Mouse (Mus musculus) spleen, adult 2 months (tissue): ENCODE measurements around the gene Ros1. TPM values are rescaled to one million over a fixed set of nuclear protein-coding genes. Genes with fewer than 3 reads are reported as not detected.

Experiments used
- DNase-seq, 2 experiments: peaks; one replicate each; pipeline versions ENCODE4 v3.0.0 to v3.0.0-alpha.2; 2012 to 2021; ENCODE audit warnings: low spot score in 2 of 2, low read depth in 1 of 2
- H3K27ac ChIP-seq: fragments of 200-500 bp; 2 replicates; pipeline ENCODE4 v1.5.1; 2012; ENCODE audit warnings: low read length, inconsistent platforms; ENCODE audit not compliant: insufficient read depth
- H3K27me3 ChIP-seq: fragments of 200-500 bp; 2 replicates; pipeline ENCODE4 v1.6.1; 2012; ENCODE audit warnings: mild to moderate bottlenecking, moderate library complexity, low read length, inconsistent platforms; ENCODE audit not compliant: control insufficient read depth, insufficient read depth
- H3K36me3 ChIP-seq: fragments of 200-500 bp; 2 replicates; pipeline ENCODE4 v1.6.1; 2012; ENCODE audit warnings: mild to moderate bottlenecking, low read length, inconsistent platforms; ENCODE audit not compliant: control insufficient read depth, insufficient read depth
- H3K4me1 ChIP-seq: fragments of 200-500 bp; 2 replicates; pipeline ENCODE4 v1.6.1; 2011; ENCODE audit warnings: inconsistent platforms; ENCODE audit not compliant: control insufficient read depth, insufficient read depth, insufficient read length
- H3K4me3 ChIP-seq: fragments of 200-500 bp; 2 replicates; pipeline ENCODE4 v1.5.1; 2011; ENCODE audit warnings: mild to moderate bottlenecking, inconsistent platforms; ENCODE audit not compliant: insufficient read depth, insufficient read length; ENCODE audit errors: extremely low read depth
- CTCF ChIP-seq: fragments of 200-500 bp; IDR thresholded peaks from 2 replicates; pipeline ENCODE4 v1.5.1; 2011; ENCODE audit warnings: mild to moderate bottlenecking, inconsistent platforms; ENCODE audit not compliant: insufficient read depth, insufficient read length, insufficient replicate concordance; ENCODE audit errors: extremely low read depth
- POLR2A ChIP-seq: fragments of 200-500 bp; IDR thresholded peaks from 2 replicates; pipeline ENCODE4 v1.6.1; 2011; ENCODE audit warnings: low read depth, low read length, inconsistent platforms
- WGBS: fragments of 180-500 bp; shearing (Covaris S2); methylation state at CpG from one replicate; pipeline ENCODE4 v1.1.7; 2018; 5-methylcytosine and 5-hydroxymethylcytosine counted together
- polyA plus RNA-seq: library from polyadenylated mRNA; depleted of rRNA; stranded (reverse); fragments of >200 nt; gene quantifications from 2 replicates; pipeline ENCODE4 v1.2.3, GENCODE M21; 2012

Gene Ros1
- polyA plus RNA-seq, 1 experiment = not detected

DNA sequence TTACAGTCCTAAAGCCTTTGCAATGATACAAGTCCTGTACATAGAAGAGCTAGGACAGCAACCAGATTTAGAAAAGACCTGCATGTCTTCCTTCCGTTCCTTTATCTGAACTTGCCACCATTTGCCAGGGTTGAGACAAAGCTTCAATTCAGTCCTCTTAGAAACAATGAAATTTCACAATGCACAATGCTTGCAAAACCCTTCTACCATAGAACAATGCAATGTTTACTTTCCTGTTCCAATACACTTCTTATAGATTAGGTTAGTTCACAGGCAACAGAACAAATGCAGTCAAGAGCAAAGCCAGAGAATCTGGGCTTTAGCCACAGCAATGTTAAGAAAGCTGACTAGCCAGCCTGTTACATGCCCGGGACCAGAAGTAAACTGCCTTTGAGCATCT lies 9.0 kb upstream of the Ros1 start:
- H3K4me3 ChIP-seq = no peak overlapping the region
- H3K27me3 ChIP-seq = no peaks in the 10 kb centered on the region
- DNase-seq = no peak
- TF ChIP-seq POLR2A = no peak
- TF ChIP-seq CTCF = no peak
- no peaks in the 10 kb centered on the region for H3K4me1 ChIP-seq
- 82% methylated on average over 2 of the region's 2 CpGs for WGBS
- no peaks in the 10 kb centered on the region for H3K36me3 ChIP-seq
- no peak overlapping the region for H3K27ac ChIP-seq

GRCm38 (mm10) chr10:52185900-52186299 lies 9.1 kb downstream of the Ros1 start:
- no peaks in the 10 kb centered on the region for H3K36me3 ChIP-seq
- H3K27me3 ChIP-seq = no peaks in the 10 kb centered on the region
- no peak overlapping the region for H3K4me3 ChIP-seq
- DNase-seq = no peak
- H3K4me1 ChIP-seq = no peaks in the 10 kb centered on the region
- WGBS = 80% methylated on average over 4 of the region's 4 CpGs
- H3K27ac ChIP-seq = no peak overlapping the region
- TF ChIP-seq POLR2A = no peak
- TF ChIP-seq CTCF = no peak

DNA sequence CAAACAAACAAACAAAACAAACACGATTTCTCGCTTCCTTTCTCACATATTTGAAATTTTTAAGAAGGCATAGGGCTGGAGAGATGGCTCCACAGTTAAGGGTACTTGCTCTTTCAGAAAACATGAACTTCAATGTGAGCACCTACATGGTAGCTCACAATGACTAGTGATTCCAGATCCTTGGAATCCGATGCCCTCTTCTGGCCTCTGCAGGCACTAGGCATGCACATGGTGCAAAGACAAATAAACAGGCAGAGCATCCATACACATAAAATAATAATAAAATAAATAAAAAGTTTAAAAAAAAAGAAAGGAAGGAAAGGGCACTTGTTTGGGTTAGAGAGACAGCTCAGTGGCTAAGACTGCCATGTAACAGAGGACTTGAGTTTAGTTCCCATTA lies 12.2 kb downstream of the Ros1 start:
- TF ChIP-seq POLR2A = no peak
- TF ChIP-seq CTCF = no peak
- DNase-seq = no peak
- Histone ChIP-seq H3K36me3 (no peaks in the 10 kb centered on the region), H3K4me1 (no peaks in the 10 kb centered on the region), H3K27me3 (no peaks in the 10 kb centered on the region), H3K4me3 (no peak overlapping the region), H3K27ac (no peak overlapping the region)
- 89% methylated on average over 3 of the region's 3 CpGs for WGBS

- Histone ChIP-seq H3K27ac (no peak overlapping the region), H3K27me3 (no peaks in the 10 kb centered on the region), H3K36me3 (no peaks in the 10 kb centered on the region), H3K4me3 (no peak overlapping the region), H3K4me1 (no peaks in the 10 kb centered on the region)
- WGBS = 86% methylated on average over 4 of the region's 4 CpGs
- DNase-seq = no peak
- TF ChIP-seq POLR2A (no peak), CTCF (no peak)
Observed at GRCm38 (mm10) chr10:52174376-52174775, 20.7 kb downstream of the Ros1 start.

DNA sequence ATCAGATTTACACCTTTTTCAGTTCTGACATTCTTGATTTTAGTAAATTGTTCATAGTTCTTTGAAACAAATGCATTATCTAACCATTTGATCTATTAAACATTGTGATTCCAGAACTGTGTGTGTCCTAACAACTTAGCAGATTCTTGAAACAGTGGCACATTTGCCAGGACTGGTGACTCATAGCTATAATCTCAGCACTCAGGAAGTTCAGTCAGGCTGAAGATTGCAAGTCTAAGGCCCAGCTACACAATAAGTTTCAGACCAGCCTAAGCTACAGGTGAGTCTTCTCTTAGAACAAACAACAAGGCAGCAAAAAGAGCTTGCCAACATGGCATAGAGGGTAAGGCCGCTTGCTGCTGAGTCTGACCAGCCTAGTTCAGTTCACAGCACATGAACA lies 24.6 kb downstream of the Ros1 start:
- Histone ChIP-seq H3K27me3 (no peaks in the 10 kb centered on the region), H3K4me3 (no peak overlapping the region), H3K4me1 (no peaks in the 10 kb centered on the region), H3K27ac (no peak overlapping the region), H3K36me3 (no peaks in the 10 kb centered on the region)
- no peak for TF ChIP-seq CTCF
- TF ChIP-seq POLR2A = no peak
- 95% methylated on average over 1 of the region's 1 CpGs for WGBS
- DNase-seq = no peak

- no peaks in the 10 kb centered on the region for H3K27me3 ChIP-seq
- TF ChIP-seq POLR2A (no peak), CTCF (no peak)
- WGBS = 78% methylated on average over 5 of the region's 5 CpGs
- H3K4me3 ChIP-seq = no peak overlapping the region
- H3K27ac ChIP-seq = no peak overlapping the region
- H3K4me1 ChIP-seq = no peaks in the 10 kb centered on the region
- no peak for DNase-seq
- no peaks in the 10 kb centered on the region for H3K36me3 ChIP-seq
Observed at GRCm38 (mm10) chr10:52169841-52170240, 25.2 kb downstream of the Ros1 start.

DNA sequence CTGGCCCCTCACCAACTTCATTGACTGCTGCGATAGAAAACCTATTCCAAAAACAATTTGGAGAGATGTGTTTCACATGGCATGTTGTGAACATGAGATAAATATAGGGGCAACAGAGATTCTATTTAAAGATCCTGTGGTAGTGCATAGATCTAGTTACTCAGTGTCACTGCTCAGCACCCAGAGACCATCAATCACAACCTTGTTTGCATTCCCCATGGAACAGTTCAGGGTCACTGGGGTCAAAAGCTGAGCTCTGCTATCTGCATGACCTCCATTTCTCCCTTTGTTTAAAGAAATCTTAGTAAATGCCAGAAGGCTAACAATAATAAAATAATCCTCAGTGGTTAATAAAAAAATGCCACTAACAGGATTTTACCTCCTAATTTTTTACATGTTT lies 29.7 kb downstream of the Ros1 start:
- TF ChIP-seq POLR2A = no peak
- no peak for TF ChIP-seq CTCF
- Histone ChIP-seq H3K4me3 (no peak overlapping the region), H3K4me1 (no peaks in the 10 kb centered on the region), H3K27me3 (no peaks in the 10 kb centered on the region), H3K27ac (no peak overlapping the region), H3K36me3 (no peaks in the 10 kb centered on the region)
- 85% methylated on average over 1 of the region's 1 CpGs for WGBS
- no peak for DNase-seq
